Mouse (Mus musculus) left cerebral cortex, postnatal 4 days (tissue): Measurements from ENCODE around the gene Vdr. TPM values are rescaled to one million over a fixed set of nuclear protein-coding genes. Genes with fewer than 3 reads are reported as not detected.

Source experiments
- DNase-seq: peaks from one replicate; pipeline ENCODE4 v3.0.0-alpha.2; 2022
- intact Hi-C: fragments of 180-260 bp; cut with DNase I; formaldehyde crosslinking; loops from one replicate; pipeline ENCODE4 v1.15.1; 2025
- total RNA-seq, 2 experiments: library from RNA; stranded (reverse); gene quantifications; 2 replicates each; pipeline ENCODE4 v1.2.3; 2021

The Vdr gene
- total RNA-seq, 2 experiments from 2014 or later: 0.08 TPM; not detected in 1

GRCm38 (mm10) chr15:97819937-97820336, 90.5 kb downstream of the Vdr start:
- intact Hi-C loops: no loop called here
- no peak for DNase-seq

DNA sequence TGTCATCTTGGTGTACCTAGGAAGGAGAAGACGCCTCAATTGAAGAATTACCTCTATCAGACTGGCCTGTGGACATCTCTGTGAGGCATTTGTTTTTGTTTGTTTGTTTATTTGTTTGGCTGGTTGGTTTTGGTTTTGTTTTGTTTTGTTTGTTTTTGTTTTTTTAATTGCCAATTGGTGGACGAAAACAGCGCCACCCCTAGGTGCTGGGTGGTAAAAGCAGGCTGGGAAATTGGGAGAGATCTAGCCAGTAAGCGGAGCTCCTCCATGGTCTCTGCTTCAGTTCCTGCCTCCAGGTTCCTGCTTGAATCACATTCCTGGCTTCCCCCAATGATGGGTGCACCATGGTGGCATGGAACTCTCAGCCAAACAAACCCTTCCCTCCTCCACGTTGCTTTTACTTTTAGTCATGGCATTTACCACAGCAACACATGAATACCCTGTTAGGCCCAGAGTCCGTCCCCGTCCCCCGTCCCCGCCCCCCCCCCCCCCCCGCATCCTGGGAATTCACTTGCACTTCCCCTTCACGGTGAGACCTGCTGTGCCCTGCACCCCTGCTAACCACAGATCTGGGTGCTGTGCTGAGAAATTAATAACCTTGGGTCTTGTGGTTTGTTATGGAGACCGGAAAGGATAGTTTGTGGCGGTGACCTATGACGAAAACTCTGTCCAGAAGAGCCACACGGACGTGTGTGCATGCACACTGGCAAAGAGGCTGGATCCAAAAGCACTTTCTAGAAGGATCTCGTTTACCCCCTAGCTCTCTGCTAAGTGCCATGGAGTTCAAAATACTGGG, 94.0 kb downstream of the Vdr start:
- intact Hi-C loops: no loop called here
- DNase-seq: no peak

GRCm38 (mm10) chr15:97815254-97815653, 95.2 kb downstream of the Vdr start:
- intact Hi-C loops: no loop called here
- no peak for DNase-seq

DNA sequence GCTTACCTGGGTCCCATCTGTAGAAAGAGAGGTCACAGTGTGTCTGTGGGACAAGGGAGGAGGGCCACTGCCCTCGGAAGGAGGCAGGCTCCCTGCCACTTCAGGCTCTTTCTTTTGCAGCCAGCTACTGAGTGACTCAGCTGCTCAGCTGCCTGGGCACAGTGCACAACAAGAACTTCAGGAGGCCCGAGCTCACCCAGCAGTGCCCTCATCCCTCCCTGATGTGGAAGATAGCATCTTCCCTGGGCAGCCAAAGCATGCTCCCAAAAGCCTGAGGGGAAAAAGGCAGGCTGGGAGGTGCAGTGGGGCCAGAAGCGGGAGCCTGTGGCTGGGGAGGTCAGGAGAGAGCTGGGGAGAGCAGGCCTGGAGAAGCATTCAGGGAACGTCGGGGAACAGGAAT, 95.7 kb downstream of the Vdr start:
- intact Hi-C loops: no loop called here

GRCm38 (mm10) chr15:97813452-97814204, 96.8 kb downstream of the Vdr start:
- DNase-seq: peak; percentile 89
- intact Hi-C loops: no loop called here

More for the DNA sequence above, 95.7 kb downstream of the Vdr start:
- no peak for DNase-seq

- intact Hi-C loops: no loop called here
- no peak for DNase-seq
Measured at GRCm38 (mm10) chr15:97812875-97813274, 97.6 kb downstream of the Vdr start.

DNA sequence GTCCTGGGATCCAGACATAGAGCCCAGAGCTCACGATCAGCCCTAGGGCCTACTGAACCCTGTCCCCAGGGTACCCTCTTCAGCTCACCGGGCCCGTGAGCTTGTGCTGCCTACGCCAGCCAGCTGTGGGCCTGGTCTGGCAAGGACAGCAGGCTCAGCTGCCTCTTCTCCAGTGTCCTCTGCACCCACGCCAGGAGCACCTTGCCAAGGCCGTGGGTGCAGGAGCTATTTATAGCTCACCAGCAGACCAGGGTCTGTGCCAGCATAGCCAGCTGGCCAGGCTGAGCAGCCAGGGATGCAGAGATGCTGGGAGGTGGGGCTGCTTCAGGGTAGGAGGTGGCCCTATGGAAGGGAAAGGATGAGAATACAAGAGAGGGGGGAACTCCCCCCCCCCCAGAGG, 98.3 kb downstream of the Vdr start:
- intact Hi-C loops: no loop called here
- peak; percentile 93 for DNase-seq

- no peak for DNase-seq
- intact Hi-C loops: no loop called here
Measured at GRCm38 (mm10) chr15:97811307-97811706, 99.1 kb downstream of the Vdr start.

GRCm38 (mm10) chr15:97810399-97810798, 100.0 kb downstream of the Vdr start:
- DNase-seq: no peak
- intact Hi-C loops: no loop called here

GRCm38 (mm10) chr15:97809942-97810341, 100.5 kb downstream of the Vdr start:
- no peak for DNase-seq
- intact Hi-C loops: no loop called here

- DNase-seq: no peak
- intact Hi-C loops: no loop called here
Measured at GRCm38 (mm10) chr15:97809206-97809605, 101.2 kb downstream of the Vdr start.

- no peak for DNase-seq
- intact Hi-C loops: no loop called here
Measured at GRCm38 (mm10) chr15:97808532-97808931, 101.9 kb downstream of the Vdr start.

DNA sequence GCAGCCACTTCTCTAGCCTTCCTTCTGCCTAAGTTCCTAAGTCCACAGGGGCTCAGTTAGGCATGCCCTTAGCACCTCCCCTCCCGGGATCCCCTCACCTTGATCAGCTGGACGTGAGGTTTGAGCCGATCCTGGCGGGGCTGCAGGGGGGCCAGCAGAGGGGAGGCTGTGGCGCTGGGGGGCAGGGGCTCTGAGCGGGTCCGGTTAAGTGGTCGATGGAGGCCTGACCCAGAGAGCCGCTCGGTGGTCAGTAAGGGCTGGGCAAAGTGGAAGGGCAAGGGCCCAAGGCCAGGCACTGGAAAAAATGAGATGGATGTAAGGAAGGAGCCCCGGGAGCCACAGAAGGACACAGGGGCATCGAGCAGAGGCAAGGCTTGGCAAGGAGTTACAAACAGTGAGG, 102.6 kb downstream of the Vdr start:
- intact Hi-C loops: no loop called here
- DNase-seq: no peak

Other genes starting within 250 kb of the Vdr start
- gene Rpap3, start 204.8 kb downstream of the Vdr start, total RNA-seq: 10 to 100 TPM; 33.8 to 34.6 TPM
- gene Endou, start 179.3 kb downstream of the Vdr start, total RNA-seq: under 1 TPM; 0.16 to 0.18 TPM
- 10 to 100 TPM; 21.2 to 24.2 TPM for gene Rapgef3, start 142.7 kb downstream of the Vdr start, total RNA-seq
- 10 to 100 TPM; 81.8 to 84.6 TPM for gene Slc48a1, start 132.1 kb downstream of the Vdr start, total RNA-seq
- gene Hdac7, start 66.1 kb downstream of the Vdr start, total RNA-seq: 10 to 100 TPM; 41.0 to 41.3 TPM
- gene Tmem106c, start 53.6 kb upstream of the Vdr start, total RNA-seq: 10 to 100 TPM; 18.0 to 20.1 TPM
- 1 to 10 TPM; 2.5 to 5.4 TPM for gene Col2a1, start 94.1 kb upstream of the Vdr start, total RNA-seq
- 100 to 1,000 TPM; 156 to 177 TPM for gene Pfkm, start 182.0 kb upstream of the Vdr start, total RNA-seq
- 10 to 100 TPM; 20.2 to 20.6 TPM for gene Senp1, start 183.1 kb upstream of the Vdr start, total RNA-seq